Mouse (Mus musculus) spleen, adult 2 months (tissue): ENCODE results near the gene Cenpt.

Experiments used
- CTCF ChIP-seq: fragments of 200-500 bp; IDR thresholded peaks from 2 replicates; pipeline ENCODE4 v1.5.1; 2011; ENCODE audit warnings: mild to moderate bottlenecking, inconsistent platforms; ENCODE audit not compliant: insufficient read depth, insufficient read length, insufficient replicate concordance; ENCODE audit errors: extremely low read depth
- POLR2A ChIP-seq: fragments of 200-500 bp; IDR thresholded peaks from 2 replicates; pipeline ENCODE4 v1.6.1; 2011; ENCODE audit warnings: low read depth, low read length, inconsistent platforms

GRCm38 (mm10) chr8:105897801-105898480 is 44.9 kb upstream of the Cenpt start:
- no peak for TF ChIP-seq CTCF
- no peak for TF ChIP-seq POLR2A
